Mouse (Mus musculus) fat pad, adult 2 months (tissue): ENCODE measurements around the gene Gm17349.
"Not testable (repeated sequence)": the region's sequence is repeated elsewhere in the genome, so short reads cannot be mapped to it uniquely, and the experiment has no call there.

Source experiments
- DNase-seq: peaks from one replicate; pipeline ENCODE4 v3.0.0-alpha.2; 2011; ENCODE audit warnings: low read depth, low spot score; ENCODE audit errors: extremely low read depth

The Gm17349 gene

GRCm38 (mm10) chr15:99718461-99719021, 13.3 kb upstream of the Gm17349 start:
- DNase-seq = no peak

- no peak for DNase-seq
These were observed 12.4 kb upstream of the Gm17349 start, which contains the start of gene Gpd1 for GRCm38 (mm10) chr15:99717386-99718334. TSS of gene Gpd1 (plus strand) at chr15:99717515.

- no peak for DNase-seq
These were observed 11.5 kb upstream of the Gm17349 start for GRCm38 (mm10) chr15:99716814-99717213.

GRCm38 (mm10) chr15:99715982-99716746, 10.9 kb upstream of the Gm17349 start:
- DNase-seq = no peak

- DNase-seq = no peak
These were observed 10.1 kb upstream of the Gm17349 start for GRCm38 (mm10) chr15:99715361-99715865.

GRCm38 (mm10) chr15:99714858-99715257, 9.6 kb upstream of the Gm17349 start:
- DNase-seq = no peak

GRCm38 (mm10) chr15:99714206-99714605, 8.9 kb upstream of the Gm17349 start:
- DNase-seq = no peak

- no peak for DNase-seq
These were observed 8.3 kb upstream of the Gm17349 start for GRCm38 (mm10) chr15:99713569-99713968.

- DNase-seq = no peak
These were observed 7.6 kb upstream of the Gm17349 start for GRCm38 (mm10) chr15:99712666-99713559.

GRCm38 (mm10) chr15:99711491-99711890, 6.2 kb upstream of the Gm17349 start:
- DNase-seq = no peak

- no peak for DNase-seq
These were observed 5.2 kb upstream of the Gm17349 start for GRCm38 (mm10) chr15:99710221-99711190.

GRCm38 (mm10) chr15:99708176-99708575, 2.9 kb upstream of the Gm17349 start:
- DNase-seq = no peak

GRCm38 (mm10) chr15:99704881-99705280, 409 bp downstream of the Gm17349 start:
- no peak for DNase-seq

GRCm38 (mm10) chr15:99704041-99704681, 1.1 kb downstream of the Gm17349 start:
- DNase-seq = no peak

- DNase-seq = no peak
These were observed 1.6 kb downstream of the Gm17349 start for GRCm38 (mm10) chr15:99703676-99704040.

- no peak for DNase-seq
These were observed 2.2 kb downstream of the Gm17349 start for GRCm38 (mm10) chr15:99703104-99703503.

- DNase-seq = no peak
These were observed 3.0 kb downstream of the Gm17349 start, which contains the start of gene Smarcd1 for GRCm38 (mm10) chr15:99701999-99702900. TSS of gene Smarcd1 (plus strand) at chr15:99702129.

GRCm38 (mm10) chr15:99701640-99701998, 3.7 kb downstream of the Gm17349 start:
- DNase-seq = not testable (repeated sequence)
